Mouse (Mus musculus) gastrocnemius, postnatal 10 days (tissue): ENCODE measurements around the gene Edf1. TPM values are rescaled to one million over a fixed set of nuclear protein-coding genes. Genes with fewer than 3 reads are reported as not detected.
"Not testable (repeated sequence)": the region's sequence is repeated elsewhere in the genome, so short reads cannot be mapped to it uniquely, and the experiment has no call there.

Experiments used
- DNase-seq: peaks from one replicate; pipeline ENCODE4 v3.0.0; 2021; ENCODE audit warnings: mixed read lengths
- long read RNA-seq, 2 experiments: library from polyadenylated mRNA; stranded (forward); transcript quantifications; one replicate each; pipeline ENCODE4 v2.0.0; 2021
- total RNA-seq, 2 experiments: library from RNA; stranded (reverse); gene quantifications; 2 replicates each; pipeline ENCODE4 v1.2.3; 2021

The Edf1 gene
- 100 to 1,000 TPM; 177 to 185 TPM for total RNA-seq
- long read RNA-seq, experiment 1, transcript Edf1-201 (5 exons, 722 nt) = major isoform, 102 of 114 reads
- long read RNA-seq, experiment 1, partial matches to known transcripts = 2 of 114 reads
- long read RNA-seq, experiment 1, other reads (novel, unspliced or antisense) = 7 of 114 reads
- long read RNA-seq, experiment 2, transcript Edf1-201 (5 exons, 722 nt) = major isoform, 83 of 90 reads
- long read RNA-seq, experiment 2, partial matches to known transcripts = 0 of 90 reads
- long read RNA-seq, experiment 2, other reads (novel, unspliced or antisense) = 6 of 90 reads

DNA sequence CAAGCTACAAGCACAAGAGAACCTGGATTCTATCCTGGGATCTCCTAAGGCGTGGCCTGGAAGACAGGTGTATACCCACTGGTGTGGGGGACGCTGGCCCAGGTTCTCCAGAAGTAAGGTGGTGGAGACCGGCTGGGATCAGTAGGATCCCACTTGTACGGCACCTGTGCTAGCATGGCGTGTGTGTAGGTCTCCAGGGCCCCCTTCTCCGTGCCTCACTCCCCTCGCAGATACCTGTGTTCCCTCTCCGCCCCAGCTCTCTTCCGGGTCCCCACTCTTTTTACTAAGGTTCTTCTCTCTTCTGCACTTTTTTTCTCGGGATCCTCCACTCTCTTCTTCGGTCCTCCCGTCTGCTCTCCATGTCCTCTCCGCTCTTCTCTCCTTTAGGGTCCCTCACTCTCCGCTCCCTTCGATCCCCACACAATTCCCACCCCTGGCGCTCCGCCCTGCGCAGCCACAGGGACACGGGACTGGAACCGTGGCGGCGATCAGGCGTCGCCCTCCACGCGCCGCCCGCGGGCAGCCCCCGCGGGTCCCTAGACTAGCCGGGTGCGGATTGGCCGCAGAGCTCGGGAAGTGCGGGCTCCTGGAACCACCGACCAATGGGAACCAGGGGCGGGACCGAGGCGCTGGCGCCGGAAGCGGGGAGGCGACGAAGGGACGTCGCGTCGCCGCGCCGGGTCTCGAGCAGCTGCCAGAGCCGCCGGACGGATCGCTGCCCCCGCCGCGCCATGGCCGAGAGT, at the start of gene Edf1:
Gene Edf1 (plus strand): TSS at position 627 of the 743 bp plus-strand sequence.
- peak; percentile 95 for DNase-seq

DNA sequence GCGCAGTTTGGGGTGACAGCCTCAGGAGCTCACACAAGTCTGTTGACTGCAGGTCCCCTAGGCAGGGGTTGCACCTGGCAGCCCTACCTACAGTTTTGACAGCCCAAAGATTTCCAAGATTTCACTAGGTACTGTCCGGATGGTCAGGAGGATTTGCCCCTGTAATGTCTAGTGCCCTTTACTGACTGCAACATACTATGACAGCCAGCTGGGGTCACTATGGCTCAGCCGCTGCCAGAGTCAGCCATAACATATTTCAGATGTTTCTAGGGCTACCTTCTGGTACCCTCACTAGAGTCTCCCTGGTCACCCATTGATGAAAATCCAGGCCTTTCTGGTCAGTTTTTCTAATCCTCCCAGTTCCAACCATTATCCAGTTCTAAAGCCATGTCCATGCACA, 47.7 kb upstream of the Edf1 start:
- DNase-seq = no peak

DNA sequence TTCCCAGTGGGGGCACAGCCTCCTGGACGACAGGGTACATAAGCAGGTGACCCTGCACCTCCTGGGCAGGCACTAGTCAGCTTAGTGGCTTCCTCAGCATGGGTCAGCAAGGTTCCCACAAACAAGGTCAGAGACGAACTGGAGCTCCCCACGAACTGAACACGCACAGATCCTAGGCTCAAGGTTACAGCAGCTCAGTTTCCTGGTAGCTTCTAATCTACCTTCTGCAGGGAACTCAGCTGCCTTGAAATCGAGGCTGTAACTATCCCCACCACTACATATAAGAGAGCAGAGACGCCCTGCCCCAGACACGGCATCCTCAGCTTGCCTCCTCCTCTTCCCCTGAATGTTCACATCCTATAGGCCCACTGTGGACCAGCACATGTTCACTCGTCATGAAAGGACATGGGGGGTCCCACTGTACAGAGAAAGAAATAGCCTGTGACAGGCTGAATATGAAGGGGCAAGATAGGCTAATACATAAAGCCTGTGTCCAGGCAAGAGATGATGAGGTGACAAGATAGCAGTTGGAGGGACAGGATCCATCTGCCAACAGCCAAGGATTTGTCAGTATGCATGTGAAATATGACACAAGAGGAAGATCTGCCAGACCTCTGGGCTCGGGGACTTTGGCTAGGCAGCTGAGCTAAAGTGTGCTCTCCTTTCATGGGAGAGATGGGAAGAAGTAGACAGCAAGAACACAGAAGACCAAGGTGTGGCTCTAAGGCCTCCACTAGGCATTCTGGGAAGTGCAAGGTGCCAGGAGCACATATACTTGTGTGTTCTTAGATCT, 30.9 kb upstream of the Edf1 start:
- DNase-seq = no peak

DNA sequence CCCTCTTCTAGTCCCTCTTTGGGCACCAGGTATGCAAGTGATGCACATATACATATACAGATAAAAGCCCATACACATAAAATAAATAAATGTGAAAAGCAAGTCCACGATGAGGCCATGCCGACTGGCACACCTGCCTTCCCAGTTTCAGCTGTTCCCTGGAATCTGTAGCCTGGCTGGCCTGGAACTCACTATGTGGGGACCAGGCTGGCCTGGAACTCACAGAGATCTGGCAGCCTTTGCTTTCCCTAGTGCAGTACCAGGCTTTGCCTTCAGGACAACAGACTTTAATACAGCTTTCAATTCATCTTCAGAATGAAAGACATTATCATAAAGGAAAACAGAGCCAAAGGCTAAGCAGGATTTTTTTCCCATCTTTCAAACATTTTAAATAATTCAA, 23.9 kb upstream of the Edf1 start:
- no peak for DNase-seq

DNA sequence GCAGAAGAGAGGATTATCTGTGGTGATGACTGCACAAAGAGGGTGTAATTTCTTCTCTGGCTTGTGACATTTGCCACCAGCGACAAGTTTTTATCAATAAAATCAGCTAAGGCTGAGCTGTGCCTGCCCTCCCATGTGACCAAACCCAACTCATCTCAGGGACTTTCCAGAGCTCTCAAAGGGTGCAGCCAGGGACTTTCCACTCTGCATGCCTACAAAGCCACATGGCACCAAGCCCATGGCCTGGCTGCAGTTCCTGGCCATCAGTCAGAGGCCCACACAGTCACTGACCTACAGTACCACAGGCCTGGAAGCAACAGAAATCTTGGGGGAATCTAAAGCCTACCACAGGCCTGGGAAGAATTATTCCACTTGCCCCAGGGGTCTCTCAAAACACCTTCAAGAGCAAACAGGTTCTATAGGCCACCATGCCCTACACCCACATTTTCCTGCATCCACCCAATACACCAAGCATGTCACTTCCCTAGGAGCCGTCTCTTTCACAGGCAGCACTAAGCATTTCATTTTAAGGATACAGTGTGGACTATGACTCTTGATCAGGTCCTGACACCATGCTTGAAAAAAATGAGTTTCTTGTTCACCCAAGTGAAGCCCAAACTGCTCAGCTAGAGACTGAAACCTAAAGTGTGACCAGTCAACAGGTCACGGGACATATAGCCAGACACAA, 23.3 kb upstream of the Edf1 start:
- peak; percentile 87 for DNase-seq

DNA sequence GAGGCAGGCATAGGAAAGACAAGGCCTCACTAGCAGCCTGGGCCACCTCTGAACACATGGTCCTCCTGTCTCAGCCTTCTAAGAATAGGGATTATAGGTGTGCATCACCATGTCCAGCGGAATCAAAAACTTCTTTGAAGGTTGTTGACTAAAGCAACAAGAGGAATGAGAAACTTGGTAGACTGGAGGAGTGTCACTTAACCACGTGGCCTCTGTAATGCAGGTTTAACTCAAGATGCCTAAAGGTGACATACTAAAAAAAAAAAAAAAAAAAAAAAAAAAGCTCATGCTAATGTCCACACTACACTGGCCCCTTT, 22.8 kb upstream of the Edf1 start:
- no peak for DNase-seq

DNA sequence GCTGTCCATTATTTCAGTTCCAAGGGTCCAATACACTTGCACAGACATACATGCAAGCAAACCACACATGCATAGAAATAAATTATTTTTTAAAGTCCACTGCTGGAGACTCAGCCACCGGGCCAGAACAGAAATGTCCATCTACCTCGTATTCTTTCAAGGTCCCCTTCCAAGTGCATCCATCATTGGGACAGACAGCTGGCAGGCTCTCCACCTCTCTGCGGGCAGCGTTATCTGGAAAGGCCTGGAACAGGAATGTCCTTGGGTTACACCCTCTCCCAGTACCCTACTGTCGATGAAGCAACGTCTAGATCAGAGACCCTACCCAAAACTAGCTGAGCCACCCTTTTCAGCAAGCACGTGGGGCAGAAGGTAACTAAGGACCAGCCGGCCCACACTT, 21.1 kb upstream of the Edf1 start:
- DNase-seq = no peak

DNA sequence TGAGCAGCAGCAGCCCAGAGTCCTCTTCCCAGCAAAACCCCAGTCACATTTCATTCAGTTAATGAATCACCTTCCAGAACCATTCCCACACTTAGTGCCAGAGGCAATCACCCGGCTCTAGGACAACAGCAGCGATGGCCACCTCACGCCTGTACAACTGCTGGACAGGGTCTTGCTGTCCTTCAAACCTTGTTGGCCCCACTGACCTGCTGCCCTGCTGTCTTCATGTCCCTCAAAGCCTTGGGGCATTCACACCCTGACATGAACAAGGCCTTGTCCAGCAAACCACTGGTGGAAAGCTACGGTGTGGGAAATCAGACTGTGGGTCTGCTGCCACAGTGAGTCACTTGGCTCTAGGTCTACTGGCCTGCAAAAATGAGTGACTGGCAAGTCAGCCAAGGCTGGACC, 17.1 kb upstream of the Edf1 start:
- DNase-seq = no peak

DNA sequence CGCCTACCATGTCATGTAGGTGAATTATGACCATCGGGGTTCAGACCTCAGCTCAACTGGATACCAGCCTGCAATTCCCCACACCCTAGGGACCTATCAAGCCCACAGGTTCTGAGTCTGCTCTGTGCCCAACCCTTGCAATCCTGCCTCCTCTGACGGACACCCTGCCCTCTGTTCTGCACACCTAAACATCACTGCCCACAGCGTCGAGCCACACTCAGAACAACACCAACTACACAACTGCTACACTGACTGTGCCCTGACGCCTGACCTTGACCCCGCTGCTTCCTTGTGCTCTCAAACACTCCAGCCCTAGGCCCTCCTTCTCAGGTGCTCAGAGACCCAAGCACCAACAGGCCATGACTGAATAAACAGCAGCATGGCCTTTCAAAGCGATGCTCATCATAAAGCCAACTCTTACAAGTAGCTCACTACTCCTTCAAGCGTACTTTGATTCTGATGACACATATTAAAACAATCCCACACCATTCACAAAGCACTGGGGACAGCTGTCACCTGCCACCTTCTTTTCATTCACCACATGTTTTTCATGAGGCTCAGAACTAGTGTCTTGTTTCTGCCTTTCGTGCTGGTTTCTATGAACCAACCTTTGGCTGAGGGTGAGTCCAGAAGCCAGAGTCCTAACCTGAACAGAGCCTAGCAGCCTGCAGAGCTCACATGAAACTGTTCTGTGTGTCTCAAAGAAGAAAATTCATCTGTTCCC, 15.8 kb upstream of the Edf1 start:
- DNase-seq = no peak

DNA sequence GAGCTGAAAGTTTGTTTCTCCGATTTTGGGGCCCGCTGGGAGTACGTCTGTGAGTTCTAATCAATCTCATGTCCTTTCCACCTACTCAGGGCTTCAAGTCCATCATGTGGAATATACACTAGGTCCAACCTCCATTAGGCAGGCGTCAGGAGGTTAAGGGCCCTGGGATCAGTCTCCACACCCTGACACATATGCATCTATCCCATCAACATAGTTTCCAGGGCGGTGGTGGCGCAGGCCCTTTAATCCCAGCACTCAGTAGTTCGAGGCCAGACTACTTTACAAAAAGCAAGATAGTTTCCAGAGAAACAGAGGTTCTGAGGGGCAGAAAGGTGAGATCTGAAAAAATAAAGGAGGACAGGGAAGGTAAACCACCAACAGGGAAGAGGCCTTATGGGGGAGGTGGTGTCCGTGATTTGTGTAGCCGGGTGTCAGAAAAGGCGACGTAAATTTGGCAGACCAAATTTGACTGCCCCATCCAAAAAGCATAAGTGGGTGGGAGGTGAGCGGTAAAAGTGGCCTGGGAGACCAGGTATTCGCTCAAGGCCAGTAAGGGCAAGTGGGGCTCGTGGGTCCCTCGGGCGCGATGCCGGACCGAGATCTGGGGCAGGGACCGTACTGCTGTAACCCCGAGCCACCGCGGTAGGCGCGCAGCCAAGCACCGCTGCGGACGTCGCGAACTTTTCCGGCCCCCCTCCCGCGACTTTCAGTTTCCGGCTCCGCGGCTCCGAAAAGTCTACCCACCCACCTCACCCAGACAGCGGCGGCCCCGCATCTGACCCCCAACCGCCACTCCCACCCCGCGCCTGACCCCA, 11.4 kb upstream of the Edf1 start:
- no peak for DNase-seq

DNA sequence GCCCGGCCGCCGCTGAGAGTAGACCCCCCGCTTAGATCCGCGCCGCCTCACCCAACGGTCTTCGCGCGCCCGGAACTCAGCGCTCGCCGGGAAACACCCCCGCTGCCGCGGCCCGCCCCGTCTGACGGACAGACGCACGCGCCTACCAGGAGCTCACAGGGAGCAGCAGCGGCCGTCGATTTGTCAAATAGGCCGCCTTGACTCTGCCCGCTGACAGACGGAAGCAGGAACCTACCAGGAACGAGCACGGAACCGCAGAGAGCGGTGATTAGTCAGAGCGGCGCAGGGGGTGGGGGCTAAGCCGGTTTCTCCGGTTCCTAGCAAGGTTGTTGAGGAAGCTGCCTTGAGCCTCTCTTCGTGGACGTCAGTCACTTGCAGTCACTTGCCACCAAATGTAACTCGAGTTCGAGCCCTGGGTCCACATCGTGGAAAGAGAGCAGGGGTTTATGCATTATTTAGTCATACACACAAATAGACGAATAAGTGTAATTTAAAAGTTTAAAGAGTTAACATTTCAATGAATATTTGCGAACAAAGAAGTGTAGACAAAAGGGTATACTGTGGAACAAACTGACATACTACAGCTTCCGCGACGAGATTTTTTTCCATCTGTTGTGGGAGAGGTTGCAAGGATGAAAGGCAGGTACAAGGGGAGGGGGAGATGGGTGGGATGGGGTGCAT, 10.7 kb upstream of the Edf1 start, which contains the start of gene Traf2:
Gene Traf2 (minus strand): TSS at position 130 of the 681 bp plus-strand sequence.
- DNase-seq = peak; percentile 97

DNA sequence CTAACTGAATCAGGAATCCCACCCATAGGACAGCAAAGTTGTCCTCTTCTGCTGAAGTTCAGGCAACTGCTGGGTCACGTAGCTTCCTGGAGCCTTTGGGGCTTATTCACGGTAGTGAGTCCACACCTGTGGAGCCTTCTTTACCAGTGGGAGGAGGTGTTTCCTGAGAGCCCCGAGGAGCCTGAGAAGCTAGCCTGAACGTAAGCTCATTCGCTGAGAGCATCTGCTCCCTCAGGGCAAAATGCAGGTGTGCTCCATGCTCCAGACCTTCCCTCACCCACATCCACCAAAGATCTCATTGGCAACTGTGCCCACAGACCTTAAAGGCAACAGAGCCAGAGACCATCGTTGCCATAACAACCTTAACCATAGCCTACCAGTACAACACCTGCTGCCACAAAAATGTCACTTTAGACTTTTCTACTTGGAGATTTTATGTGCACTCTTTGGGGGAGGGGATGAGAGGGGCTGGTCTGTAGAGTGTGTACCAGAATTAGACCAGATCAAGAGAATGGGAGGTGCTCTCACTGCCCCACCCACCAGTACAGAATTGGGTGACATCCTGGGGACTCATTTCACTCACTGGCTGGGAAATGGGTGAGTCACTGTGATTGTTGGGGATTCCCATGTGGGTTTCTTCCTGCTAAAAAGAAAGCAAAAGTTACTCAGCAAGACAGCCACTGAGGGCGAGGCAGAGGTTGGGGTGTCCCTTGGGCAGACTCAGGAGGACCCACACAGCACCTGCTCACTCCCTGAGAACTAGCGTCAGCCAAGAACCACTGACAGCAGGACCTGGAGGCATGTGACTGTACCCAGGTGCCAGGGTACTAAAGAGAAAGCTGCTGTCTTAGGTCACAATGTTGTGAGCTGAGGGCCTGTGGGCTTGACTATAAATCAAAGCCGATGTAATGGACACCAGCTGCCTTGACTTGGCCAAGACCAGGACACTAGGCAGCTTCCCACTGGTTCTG, 8.3 kb upstream of the Edf1 start:
- DNase-seq = no peak

DNA sequence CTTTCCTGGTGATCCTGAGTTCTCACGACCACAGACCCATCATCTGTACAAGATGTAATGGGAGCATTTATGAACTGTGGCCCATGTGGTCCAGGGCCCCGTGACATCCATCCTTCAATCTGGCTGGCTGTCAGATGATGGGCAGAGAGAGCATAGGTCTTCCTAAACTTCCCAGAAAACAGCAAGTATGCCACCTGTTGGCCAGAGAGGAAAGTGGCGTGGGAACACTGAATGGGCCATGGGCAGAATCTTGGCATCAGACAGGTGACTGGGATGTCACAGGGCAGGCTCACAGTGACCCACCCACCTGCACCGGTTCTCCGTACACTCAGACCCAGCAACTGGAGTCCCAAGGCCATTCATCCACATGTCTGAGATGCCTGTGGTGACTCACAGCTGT, 6.5 kb upstream of the Edf1 start:
- no peak for DNase-seq

DNA sequence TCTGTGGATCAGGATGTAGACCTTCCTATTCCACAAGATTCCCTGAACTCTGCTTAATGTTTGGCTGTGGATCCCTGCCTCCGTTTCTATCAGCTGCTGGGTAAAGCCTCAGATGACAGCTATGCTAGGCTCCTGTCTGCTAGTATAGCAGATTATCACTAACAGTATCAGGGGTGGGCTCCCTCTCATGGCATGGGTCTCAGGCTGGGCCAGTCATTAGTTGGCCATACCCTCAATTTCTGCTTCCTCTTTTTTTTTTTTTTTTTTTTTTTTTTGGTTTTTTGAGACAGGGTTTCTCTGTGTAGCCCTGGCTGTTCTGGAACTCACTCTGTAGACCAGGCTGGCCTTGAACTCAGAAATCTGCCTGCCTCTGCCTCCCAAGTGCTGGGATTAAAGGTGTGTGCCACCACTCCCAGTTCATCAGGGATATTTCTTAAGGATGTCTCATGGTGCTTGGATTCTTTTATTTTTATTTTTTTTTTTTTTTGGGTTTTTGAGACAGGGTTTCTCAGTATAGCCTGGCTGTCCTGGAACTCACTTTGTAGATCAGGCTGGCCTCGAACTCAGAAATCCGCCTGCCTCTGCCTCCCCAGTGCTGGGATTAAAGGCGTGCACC, 4.4 kb upstream of the Edf1 start:
- not testable (repeated sequence) for DNase-seq

DNA sequence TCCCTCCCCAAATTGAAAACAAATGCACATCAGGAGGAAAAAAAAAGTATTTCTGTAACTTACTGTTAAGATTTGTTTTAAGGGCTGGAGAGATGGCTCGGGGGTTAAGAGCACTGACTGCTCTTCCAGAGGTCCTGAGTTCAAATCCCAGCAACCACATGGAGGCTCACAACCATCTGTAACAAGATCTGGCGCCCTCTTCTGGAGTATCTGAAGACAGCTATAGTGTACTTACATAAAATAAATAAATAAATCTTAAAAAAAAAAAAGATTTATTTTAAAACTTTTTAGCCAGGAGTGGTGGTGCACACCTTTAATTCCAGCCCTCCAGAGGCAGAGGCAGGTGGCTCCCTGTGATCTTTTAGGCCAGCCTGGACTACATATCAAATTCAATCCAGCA, 2.2 kb upstream of the Edf1 start:
- not testable (repeated sequence) for DNase-seq

DNA sequence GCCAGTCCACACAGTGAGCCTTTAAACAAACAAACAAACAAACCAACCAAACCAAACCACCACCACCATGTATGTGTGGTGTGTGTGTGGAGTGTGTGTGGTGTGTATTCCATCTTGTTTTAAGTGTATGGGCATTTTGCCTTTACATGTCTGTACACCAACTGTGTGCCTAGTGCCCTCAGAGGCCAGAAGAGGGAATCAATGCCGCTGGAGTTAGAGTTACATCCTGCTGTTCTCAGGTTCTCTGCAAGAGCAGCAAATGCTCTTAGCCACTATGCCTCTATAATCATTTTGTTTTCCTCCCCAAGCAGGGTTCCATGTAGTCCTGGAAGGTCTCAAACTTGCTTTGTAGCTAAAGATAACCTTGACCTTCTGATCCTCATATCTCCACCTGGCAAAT, 1.4 kb upstream of the Edf1 start:
- DNase-seq = no peak

DNA sequence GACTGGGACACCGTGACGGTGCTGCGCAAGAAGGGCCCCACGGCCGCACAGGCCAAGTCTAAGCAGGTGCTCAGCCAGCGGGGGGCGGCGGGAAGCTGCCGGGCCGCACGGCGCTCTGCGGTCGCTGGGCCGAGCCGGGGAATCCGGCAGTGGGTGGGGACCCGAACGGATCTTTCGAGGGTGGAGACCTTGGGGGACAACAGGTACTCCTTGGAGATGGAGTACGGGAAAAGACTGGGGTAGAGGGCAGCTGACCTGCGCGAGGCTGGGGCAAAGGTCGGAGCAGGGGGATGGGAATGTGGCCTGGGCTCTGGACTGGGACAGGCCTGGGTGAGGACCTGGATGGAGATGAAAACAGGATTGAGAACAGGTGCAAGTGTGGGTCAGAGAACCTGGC, 315 bp downstream of the Edf1 start:
- DNase-seq = no peak

DNA sequence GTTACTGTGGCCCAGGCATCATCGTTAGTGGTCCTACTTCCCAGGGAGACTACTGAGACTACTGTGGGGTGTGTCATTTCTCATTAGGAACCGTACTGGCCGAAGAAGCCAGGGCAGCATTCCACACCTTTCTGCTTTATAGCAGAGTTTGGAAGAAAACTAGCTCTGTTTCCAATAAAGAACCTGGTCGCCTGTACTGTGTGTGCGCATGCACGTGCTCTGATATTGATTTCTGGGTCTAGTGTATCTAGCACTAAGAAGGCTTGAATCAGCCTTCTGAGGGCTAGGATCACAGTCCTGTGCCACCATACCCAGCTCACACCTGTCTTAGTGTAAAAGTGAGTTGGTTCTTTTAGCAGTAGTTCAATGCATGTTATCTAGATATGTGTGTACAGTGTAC, 1.1 kb downstream of the Edf1 start:
- DNase-seq = no peak

DNA sequence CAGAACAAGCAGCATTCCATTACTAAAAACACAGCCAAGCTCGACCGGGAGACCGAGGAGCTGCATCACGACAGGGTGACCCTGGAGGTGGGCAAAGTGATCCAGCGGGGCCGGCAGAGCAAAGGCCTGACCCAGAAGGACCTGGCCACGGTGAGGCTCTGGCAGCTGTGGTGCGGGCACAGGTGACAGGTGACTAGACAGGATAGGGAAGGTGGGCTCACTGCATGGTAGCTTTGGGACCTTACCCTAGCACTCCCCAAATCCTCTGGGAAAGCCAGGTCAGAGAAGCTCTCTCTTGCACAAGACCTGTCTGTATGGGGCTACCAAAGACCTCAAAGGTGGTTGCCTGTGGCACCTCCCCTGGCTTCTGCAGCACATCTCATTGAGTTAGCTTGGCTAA, 2.9 kb downstream of the Edf1 start:
- DNase-seq = no peak
